Mouse (Mus musculus) cerebellum, adult 2 months (tissue): ENCODE data around the gene Milr1. TPM values are rescaled to one million over a fixed set of nuclear protein-coding genes. Genes with fewer than 3 reads are reported as not detected.
"Not testable (repeated sequence)": the region's sequence is repeated elsewhere in the genome, so short reads cannot be mapped to it uniquely, and the experiment has no call there.

Experiments used
- DNase-seq, 2 experiments: peaks; one replicate each; pipeline ENCODE4 v3.0.0; 2021
- H3K27ac ChIP-seq: fragments of 200-500 bp; 2 replicates; pipeline ENCODE4 v1.5.1; 2012; ENCODE audit warnings: low read length, control low read depth, inconsistent platforms; ENCODE audit not compliant: insufficient read depth
- H3K27me3 ChIP-seq: fragments of 200-500 bp; 2 replicates; pipeline ENCODE4 v1.6.1; 2012; ENCODE audit warnings: inconsistent platforms, mild to moderate bottlenecking, low read length, moderate library complexity; ENCODE audit not compliant: control insufficient read depth, insufficient read depth
- H3K4me1 ChIP-seq: fragments of 200-500 bp; 2 replicates; pipeline ENCODE4 v1.6.1; 2011; ENCODE audit warnings: low read length; ENCODE audit not compliant: control insufficient read depth, insufficient read depth
- H3K4me3 ChIP-seq: fragments of 200-500 bp; replicated peaks from 2 replicates; pipeline ENCODE3; 2011; ENCODE audit warnings: mild to moderate bottlenecking, low read depth, low read length, control low read depth; ENCODE audit not compliant: insufficient read depth
- CTCF ChIP-seq: fragments of 200-500 bp; IDR thresholded peaks from 2 replicates; pipeline ENCODE4 v1.5.1; 2011; ENCODE audit warnings: low read depth, mild to moderate bottlenecking, control low read depth, low read length, moderate library complexity, borderline replicate concordance; ENCODE audit not compliant: insufficient read depth
- POLR2A ChIP-seq: fragments of 200-500 bp; IDR thresholded peaks from 2 replicates; pipeline ENCODE4 v1.6.1; 2011; ENCODE audit warnings: low read length, control low read depth, borderline replicate concordance; ENCODE audit not compliant: insufficient read depth
- WGBS: fragments of 180-500 bp; shearing (Covaris S2); methylation state at CpG from one replicate; pipeline ENCODE4 v1.1.7; 2018; 5-methylcytosine and 5-hydroxymethylcytosine counted together
- polyA plus RNA-seq: library from polyadenylated mRNA; depleted of rRNA; stranded (reverse); fragments of >200 nt; gene quantifications from 2 replicates; pipeline ENCODE4 v1.2.3, GENCODE M21; 2012

Gene Milr1
- polyA plus RNA-seq, 1 experiment: 0.10 TPM

- TF ChIP-seq POLR2A (peak; percentile 82), CTCF (no peak)
- Histone ChIP-seq H3K27me3 (no peaks in the 10 kb centered on the region), H3K27ac (peak within 1 kb of the TSS; percentile 68), H3K4me3 (peak within 1 kb of the TSS; percentile 61), H3K4me1 (peaks cover 5% of the 10 kb centered on the region; the same call in 1 of the 2 replicates)
- peak; percentile 90 for DNase-seq
- under 1% methylated on average over 30 of the region's 30 CpGs for WGBS
Observed at GRCm38 (mm10) chr11:106779388-106780088, 28.5 kb downstream of the Milr1 start, which contains the start of gene Polg2. Gene Polg2, minus strand, starts transcription at chr11:106779537.

- Histone ChIP-seq H3K27me3 (no peaks in the 10 kb centered on the region), H3K4me1 (peaks cover 5% of the 10 kb centered on the region; the same call in 1 of the 2 replicates), H3K27ac (no peak overlapping the region; the same call in 1 of the 2 replicates), H3K4me3 (no peak overlapping the region)
- 48% methylated on average over 4 of the region's 4 CpGs for WGBS
- no peak for DNase-seq
- no peak for TF ChIP-seq CTCF
- no peak for TF ChIP-seq POLR2A
Observed at GRCm38 (mm10) chr11:106780089-106780425, 29.0 kb downstream of the Milr1 start.

- DNase-seq: no peak
- TF ChIP-seq CTCF (no peak), POLR2A (no peak)
- no peaks in the 10 kb centered on the region for H3K27me3 ChIP-seq
- H3K4me1 ChIP-seq: peaks cover 5% of the 10 kb centered on the region; the same call in 1 of the 2 replicates
- H3K27ac ChIP-seq: no peak overlapping the region
- no peak overlapping the region for H3K4me3 ChIP-seq
- 57% methylated on average over 6 of the region's 6 CpGs for WGBS
Observed at GRCm38 (mm10) chr11:106780590-106781220, 29.7 kb downstream of the Milr1 start.

GRCm38 (mm10) chr11:106782271-106782670 lies 31.2 kb downstream of the Milr1 start:
- not testable (repeated sequence) for DNase-seq, H3K4me3 ChIP-seq, H3K27ac ChIP-seq, H3K27me3 ChIP-seq, H3K4me1 ChIP-seq
- WGBS: 73% methylated on average over 7 of the region's 7 CpGs

GRCm38 (mm10) chr11:106782841-106783764 lies 32.1 kb downstream of the Milr1 start:
- WGBS: 37% methylated on average over 9 of the region's 9 CpGs
- no peaks in the 10 kb centered on the region for H3K27me3 ChIP-seq
- TF ChIP-seq CTCF (no peak), POLR2A (no peak)

GRCm38 (mm10) chr11:106784476-106784875 lies 33.5 kb downstream of the Milr1 start:
- Histone ChIP-seq H3K27ac (no peak overlapping the region), H3K4me1 (peaks cover 5% of the 10 kb centered on the region; the same call in 1 of the 2 replicates), H3K4me3 (no peak overlapping the region), H3K27me3 (no peaks in the 10 kb centered on the region)
- no peak for DNase-seq
- 31% methylated on average over 2 of the region's 2 CpGs for WGBS
- TF ChIP-seq POLR2A: no peak
- TF ChIP-seq CTCF: no peak

More at GRCm38 (mm10) chr11:106782841-106783764, 32.1 kb downstream of the Milr1 start:
- peaks cover 5% of the 10 kb centered on the region; the same call in 1 of the 2 replicates for H3K4me1 ChIP-seq
- H3K4me3 ChIP-seq: no peak overlapping the region
- no peak for DNase-seq
- H3K27ac ChIP-seq: no peak overlapping the region

GRCm38 (mm10) chr11:106785043-106785442 lies 34.0 kb downstream of the Milr1 start:
- DNase-seq: no peak
- H3K4me1 ChIP-seq: peaks cover 2% of the 10 kb centered on the region; the same call in 1 of the 2 replicates
- TF ChIP-seq CTCF: no peak
- no peak for TF ChIP-seq POLR2A
- H3K4me3 ChIP-seq: peak overlapping the region; percentile 40
- WGBS: 2% methylated on average over 1 of the region's 1 CpGs
- no peak overlapping the region for H3K27ac ChIP-seq
- H3K27me3 ChIP-seq: no peaks in the 10 kb centered on the region
